Mouse (Mus musculus): ENCODE data around the gene Zfp60.
"Not testable (repeated sequence)": the region's sequence is repeated elsewhere in the genome, so short reads cannot be mapped to it uniquely, and the experiment has no call there.

Gene Zfp60

DNA sequence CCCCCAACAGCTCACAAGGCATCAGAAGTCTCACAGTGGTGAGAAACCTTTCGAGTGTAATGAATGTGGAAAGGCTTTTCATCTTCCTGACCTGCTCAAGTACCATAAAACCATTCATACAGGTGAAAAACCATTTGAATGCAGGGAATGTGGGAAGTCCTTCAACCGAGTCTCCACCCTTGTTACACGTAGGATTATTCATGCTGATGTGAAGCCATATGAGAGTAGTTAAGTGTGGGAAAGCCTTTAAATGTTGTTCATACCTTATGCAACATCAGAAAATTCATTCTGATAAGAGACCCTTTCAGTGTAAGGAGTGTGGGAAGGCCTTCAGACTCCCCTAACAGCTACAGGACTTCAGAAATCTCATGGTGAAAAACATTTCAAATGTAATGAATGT is 62.7 kb downstream of the Zfp60 start:
- not testable (repeated sequence) for DNase-seq (ENCODE audit: low spot score)

- DNase-seq (ENCODE audit: low spot score) = no peak
Observed at GRCm38 (mm10) chr7:27794566-27794965, 63.4 kb downstream of the Zfp60 start.

DNA sequence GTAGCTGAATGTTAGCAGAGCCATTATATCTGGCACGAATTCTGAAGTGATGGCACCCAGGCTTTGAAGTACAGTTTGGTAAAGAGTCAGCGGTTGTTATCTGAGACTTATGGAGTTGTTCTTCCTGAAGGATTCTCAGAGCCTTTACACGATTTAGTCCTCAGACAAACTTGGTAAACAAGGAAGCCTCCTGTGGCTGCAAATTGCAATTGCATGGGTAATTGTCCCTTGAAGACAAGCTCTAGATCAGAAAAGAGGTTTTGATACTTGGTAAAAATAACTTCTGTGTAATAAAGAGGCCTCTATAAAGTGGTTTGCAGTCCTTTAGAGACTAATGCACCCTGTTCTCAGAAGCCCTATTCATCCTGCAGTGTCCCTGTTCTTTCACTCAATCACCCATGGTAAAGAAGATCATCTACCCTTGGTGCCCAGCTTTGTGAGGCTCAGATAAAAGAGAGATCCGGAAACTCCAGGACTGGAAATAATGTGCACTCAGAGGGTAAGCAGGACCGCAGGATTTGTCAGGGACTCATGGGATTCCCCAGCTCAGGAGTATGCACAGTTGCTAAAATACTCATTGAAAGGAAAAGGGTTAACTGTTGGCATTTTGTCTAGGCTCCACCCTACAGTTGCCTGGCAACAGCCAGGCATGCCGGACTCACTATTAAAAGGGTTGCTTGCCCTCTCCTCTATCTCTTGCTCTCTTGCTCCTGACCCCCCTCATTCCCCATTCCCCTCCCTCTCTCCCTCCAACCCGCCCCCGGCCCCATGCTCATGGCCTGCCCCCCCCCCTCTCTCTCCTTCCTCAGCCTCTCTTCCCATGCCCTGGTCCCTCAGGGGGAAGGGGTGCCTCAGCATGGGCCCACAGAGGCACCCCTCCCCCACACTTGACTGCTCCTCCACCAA is 67.0 kb downstream of the Zfp60 start:
- no peak for DNase-seq (ENCODE audit: low spot score)

DNA sequence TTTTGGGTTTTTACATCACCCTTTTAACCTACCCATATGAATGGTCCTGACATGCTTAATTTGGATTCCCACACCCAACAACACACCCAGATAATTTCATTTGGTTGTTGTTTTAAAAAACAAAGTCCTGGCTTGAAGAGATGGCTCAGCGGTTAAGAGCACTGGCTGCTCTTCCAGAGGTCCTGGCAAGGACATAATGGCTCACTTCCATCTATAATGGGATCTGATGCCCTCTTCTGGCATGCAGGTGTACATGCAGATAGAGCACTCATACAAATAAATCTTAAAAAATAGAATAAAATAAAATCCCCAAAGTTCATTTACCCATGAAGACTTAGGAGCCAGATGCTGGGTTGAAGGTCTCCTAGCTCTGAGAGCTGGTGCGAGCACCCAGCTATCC is 69.9 kb downstream of the Zfp60 start:
- no peak for DNase-seq (ENCODE audit: low spot score)

DNA sequence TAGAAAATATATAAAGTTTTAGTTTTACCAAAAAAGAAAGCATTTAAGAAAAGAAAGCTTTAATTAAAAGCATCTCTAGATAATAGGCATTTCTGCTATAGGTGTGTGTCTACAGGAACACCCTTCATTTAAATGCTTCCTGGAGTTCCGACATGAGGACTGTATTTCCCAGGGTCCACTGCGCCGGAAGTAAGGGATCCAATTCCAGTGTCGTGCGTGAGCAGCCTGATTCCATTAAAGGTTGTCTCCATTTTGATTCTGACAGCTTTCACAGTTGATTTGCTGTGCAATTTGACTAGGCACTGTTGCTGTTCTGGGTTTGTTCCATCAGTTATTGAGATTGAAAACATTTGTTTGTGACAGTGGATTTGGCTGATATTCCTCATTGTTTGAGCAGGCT is 71.8 kb downstream of the Zfp60 start:
- no peak for DNase-seq (ENCODE audit: low spot score)
